Mouse (Mus musculus) CH12.LX (cell line): ENCODE data around the gene D630039A03Rik. TPM values are rescaled to one million over a fixed set of nuclear protein-coding genes. Genes with fewer than 3 reads are reported as not detected.

Experiments
- DNase-seq: peaks from one replicate; pipeline ENCODE4 v3.0.0-alpha.2; 2013; ENCODE audit errors: extremely low read depth
- H3K27ac ChIP-seq: 2 replicates; pipeline ENCODE4 v1.5.1; 2012; ENCODE audit warnings: low read depth, mild to moderate bottlenecking, control low read depth, moderate library complexity; ENCODE audit not compliant: insufficient read depth
- H3K27me3 ChIP-seq: replicated peaks from 2 replicates; pipeline ENCODE3; 2012; ENCODE audit warnings: inconsistent platforms
- H3K36me3 ChIP-seq, 2 experiments: replicated peaks in 1 of 2; 2 replicates each; pipeline versions ENCODE3 to v1.6.1; 2012; ENCODE audit warnings: inconsistent platforms in 1 of 2, low read length in 1 of 2, mild to moderate bottlenecking in 1 of 2, mixed read lengths in 1 of 2, moderate library complexity in 1 of 2; ENCODE audit not compliant: control insufficient read depth in 1 of 2, insufficient read depth in 1 of 2
- H3K4me1 ChIP-seq, 2 experiments: 2 replicates each; pipeline ENCODE4 v1.6.1; 2012; ENCODE audit warnings: inconsistent platforms in 1 of 2, moderate library complexity in 1 of 2; ENCODE audit not compliant: insufficient read depth in 2 of 2, control insufficient read depth in 1 of 2
- H3K4me2 ChIP-seq: 2 replicates; pipeline ENCODE4 v1.6.1; 2012; ENCODE audit warnings: low read depth, mild to moderate bottlenecking, control low read depth; ENCODE audit not compliant: poor library complexity, insufficient read depth, severe bottlenecking
- H3K4me3 ChIP-seq, 3 experiments: fragments of 150-350 bp in 1 of 3; sonication (generic) in 1 of 3; replicated peaks in 1 of 3; 2 replicates each; pipeline versions ENCODE3 to v1.5.1; 2011 to 2012; ENCODE audit warnings: low read depth in 2 of 3, low read length in 2 of 3, mild to moderate bottlenecking in 2 of 3, moderate library complexity in 2 of 3, control low read depth in 1 of 3, improper control_type of control experiment in 1 of 3, inconsistent platforms in 1 of 3, mixed read lengths in 1 of 3; ENCODE audit not compliant: poor library complexity in 1 of 3
- H3K79me2 ChIP-seq: replicated peaks from 2 replicates; pipeline ENCODE4 v1.6.1; 2012; ENCODE audit warnings: mild to moderate bottlenecking, moderate library complexity; ENCODE audit not compliant: control insufficient read depth, poor library complexity, insufficient read depth, severe bottlenecking; ENCODE audit errors: extremely low read depth
- H3K9ac ChIP-seq: 2 replicates; pipeline ENCODE4 v1.6.1; 2012; ENCODE audit warnings: low read depth, mild to moderate bottlenecking, control low read depth, moderate library complexity; ENCODE audit not compliant: insufficient read depth
- H3K9me3 ChIP-seq: replicated peaks from 2 replicates; pipeline ENCODE3; 2012; ENCODE audit warnings: low read length, inconsistent platforms, mixed read lengths
- CTCF ChIP-seq, 2 experiments: IDR thresholded peaks in 1 of 2; conservative IDR thresholded peaks in 1 of 2; 2 replicates each; pipeline ENCODE4 v1.5.1; 2011 to 2012; ENCODE audit warnings: low read depth in 2 of 2, low read length in 2 of 2, improper control_type of control experiment in 1 of 2, inconsistent platforms in 1 of 2, mild to moderate bottlenecking in 1 of 2, moderate library complexity in 1 of 2
- E2F4 ChIP-seq: IDR thresholded peaks from 2 replicates; pipeline ENCODE4 v1.6.1; 2011; ENCODE audit warnings: low read depth, low read length, improper control_type of control experiment; ENCODE audit not compliant: insufficient replicate concordance
- IRF4 ChIP-seq: IDR thresholded peaks from 2 replicates; pipeline ENCODE4 v1.6.1; 2014; ENCODE audit warnings: low read depth, mild to moderate bottlenecking, inconsistent platforms, low read length, improper control_type of control experiment
- MAFK ChIP-seq: IDR thresholded peaks from 2 replicates; pipeline ENCODE4 v1.6.1; 2011; ENCODE audit warnings: low read length, improper control_type of control experiment; ENCODE audit not compliant: insufficient replicate concordance
- MAX ChIP-seq: IDR thresholded peaks from 2 replicates; pipeline ENCODE4 v1.6.1; 2011; ENCODE audit warnings: low read length, improper control_type of control experiment
- MXI1 ChIP-seq: IDR thresholded peaks from 2 replicates; pipeline ENCODE4 v1.6.1; 2011; ENCODE audit warnings: mild to moderate bottlenecking, low read depth, low read length, improper control_type of control experiment
- PAX5 ChIP-seq: IDR thresholded peaks from 2 replicates; pipeline ENCODE4 v1.6.1; 2012; ENCODE audit warnings: low read length, inconsistent platforms, mixed read lengths
- RAD21 ChIP-seq: IDR thresholded peaks from 2 replicates; pipeline ENCODE4 v1.6.1; 2011; ENCODE audit warnings: low read depth, mild to moderate bottlenecking, low read length, improper control_type of control experiment, moderate library complexity
- SMC3 ChIP-seq: IDR thresholded peaks from 2 replicates; pipeline ENCODE4 v1.6.1; 2011; ENCODE audit warnings: low read depth, low read length, improper control_type of control experiment
- USF1 ChIP-seq: IDR thresholded peaks from 2 replicates; pipeline ENCODE4 v1.6.1; 2014; ENCODE audit warnings: low read depth, mild to moderate bottlenecking, inconsistent platforms, low read length, improper control_type of control experiment
- USF2 ChIP-seq: conservative IDR thresholded peaks from 2 replicates; pipeline ENCODE4 v1.6.1; 2011; ENCODE audit warnings: low read depth, low read length, improper control_type of control experiment
- ZKSCAN1 ChIP-seq: IDR thresholded peaks from 2 replicates; pipeline ENCODE4 v1.6.1; 2012; ENCODE audit warnings: low read depth, inconsistent platforms, low read length, improper control_type of control experiment, borderline replicate concordance
- ZNF384 ChIP-seq: IDR thresholded peaks from 2 replicates; pipeline ENCODE4 v1.6.1; 2012; ENCODE audit warnings: low read depth, low read length, improper control_type of control experiment, inconsistent platforms
- dilution Hi-C: fragments of 300-500 bp; cut with MboI; formaldehyde crosslinking; loops from 2 replicates; pipeline ENCODE4 v1.14.3; 2020; ENCODE audit warnings: low sequenced_read_pairs; ENCODE audit not compliant: extremely low pct_unique_long_range_greater_than_20kb, extremely low pct_ligation_motif_present
- in situ Hi-C: fragments of 300-500 bp; cut with MboI; formaldehyde crosslinking; loops from 3 replicates; pipeline ENCODE4 v1.14.3; 2019; ENCODE audit warnings: low sequenced_read_pairs, low pct_ligation_motif_present, low pct_unique_long_range_greater_than_20kb, mixed read lengths
- polyA plus RNA-seq: library from polyadenylated mRNA; unstranded; fragments of >175 nt; gene quantifications from 2 replicates; pipeline ENCODE4 v1.2.1, GENCODE M21; 2012; ENCODE audit warnings: low read depth; ENCODE audit not compliant: insufficient read length
- total RNA-seq, 2 experiments: library from RNA; depleted of rRNA; stranded (reverse); fragments of 300-350 nt in 1 of 2; fragments of >200 nt in 1 of 2; gene quantifications; 2 replicates each; pipeline ENCODE4 v1.2.3; 2012 to 2014

The D630039A03Rik gene
- total and polyA plus RNA-seq, 3 experiments: not detected

- H3K79me2 ChIP-seq: no peaks in the 10 kb centered on the region
- no peak for TF ChIP-seq MAFK
- no peak for TF ChIP-seq ZKSCAN1
- TF ChIP-seq MAX: no peak
- no peak for TF ChIP-seq USF1
- TF ChIP-seq E2F4: no peak
- TF ChIP-seq SMC3: no peak
- TF ChIP-seq MXI1: no peak
- TF ChIP-seq ZNF384: no peak
- no peak for TF ChIP-seq PAX5
- no peak for TF ChIP-seq RAD21
- H3K4me3 ChIP-seq: no peak overlapping the region
- in situ Hi-C loops (no loop called here), dilution Hi-C loops (no loop called here)
- no peak overlapping the region for H3K4me2 ChIP-seq
- peaks cover 0 to 13% of the 10 kb centered on the region in 2 experiments; a peak in 2 of 4 replicates for H3K4me1 ChIP-seq
- no peaks in the 10 kb centered on the region for H3K36me3 ChIP-seq
- H3K27ac ChIP-seq: no peak overlapping the region
- no peaks in the 10 kb centered on the region for H3K9me3 ChIP-seq
- no peaks in the 10 kb centered on the region for H3K27me3 ChIP-seq
- no peak overlapping the region for H3K9ac ChIP-seq
- no peak for DNase-seq
Observed at GRCm38 (mm10) chr4:57915216-57915965, 706 bp downstream of the D630039A03Rik start.

DNA sequence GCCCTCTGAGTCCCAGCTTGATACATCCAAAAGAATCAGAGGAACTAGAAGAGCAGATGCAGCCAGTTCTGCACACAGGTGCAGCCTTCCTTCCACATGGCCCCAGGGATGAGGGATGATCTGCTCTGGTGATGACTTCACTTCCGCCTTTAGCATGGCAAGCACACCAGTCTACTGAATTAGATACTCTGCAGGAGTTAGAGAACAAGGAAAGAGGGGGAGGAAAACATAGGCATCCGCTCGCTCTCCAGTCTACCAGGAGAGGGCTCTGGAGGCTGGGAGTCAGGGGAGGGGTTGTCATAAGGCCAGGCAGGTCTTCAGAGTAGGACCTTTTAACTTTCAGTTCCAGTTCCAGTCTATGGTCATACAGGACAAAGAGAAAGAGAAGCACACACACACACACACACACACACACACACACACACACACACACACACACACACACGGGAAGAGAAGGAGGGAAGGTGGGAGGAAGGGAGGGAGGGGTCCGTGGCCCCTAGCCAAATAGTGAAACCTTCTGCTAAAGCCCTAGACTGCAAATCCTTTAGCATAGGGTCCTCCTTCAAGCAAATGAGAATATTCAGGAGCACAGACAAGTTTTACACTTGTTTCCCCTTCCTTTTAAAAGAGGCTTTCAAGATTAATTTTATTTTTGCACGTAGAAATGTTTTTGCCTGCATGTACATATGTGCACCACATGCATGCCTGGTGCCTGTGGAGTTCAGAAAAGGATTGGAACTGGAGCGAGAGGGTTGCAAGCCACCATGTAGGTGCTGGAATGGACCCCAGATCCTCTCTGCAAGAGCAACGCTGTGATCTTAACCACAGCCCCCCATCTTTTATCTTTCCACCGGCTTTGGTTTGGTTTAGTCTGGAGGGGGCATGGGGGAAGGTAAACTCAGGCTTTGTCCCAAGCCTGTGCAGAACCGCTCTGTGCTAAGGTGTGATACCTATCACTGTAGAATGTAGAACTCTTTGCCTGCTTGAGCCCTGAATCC, 1.6 kb downstream of the D630039A03Rik start:
- no peak for TF ChIP-seq USF2
- TF ChIP-seq IRF4: no peak
- TF ChIP-seq RAD21: peak; percentile 5
- peak in 1 of 2 experiments; percentile 29; a peak in 1 of 4 replicates for TF ChIP-seq CTCF (conservative IDR thresholded peaks at IDR 0.05 in 1 of 2, IDR thresholded peaks at IDR 0.05 in 1 of 2; ENCODE audit: low read depth in 2 of 2, low read length in 2 of 2)
- TF ChIP-seq SMC3: peak; percentile 9; the same call in 1 of the 2 replicates
- no peaks in the 10 kb centered on the region for H3K79me2 ChIP-seq
- dilution Hi-C loops: no loop called here

More for the DNA sequence above, 1.6 kb downstream of the D630039A03Rik start:
- H3K27ac ChIP-seq: no peak overlapping the region
- H3K4me3 ChIP-seq: no peak overlapping the region
- no peaks in the 10 kb centered on the region for H3K9me3 ChIP-seq
- no peak for DNase-seq
- in situ Hi-C loops: no loop called here
- H3K9ac ChIP-seq: no peak overlapping the region
- no peaks in the 10 kb centered on the region for H3K27me3 ChIP-seq
- no peak overlapping the region for H3K4me2 ChIP-seq
- H3K36me3 ChIP-seq: no peaks in the 10 kb centered on the region
- peaks cover 0 to 5% of the 10 kb centered on the region in 2 experiments; a peak in 2 of 4 replicates for H3K4me1 ChIP-seq
